Mouse (Mus musculus): ENCODE results near the gene Maea. TPM values are rescaled to one million over a fixed set of nuclear protein-coding genes. Genes with fewer than 3 reads are reported as not detected.

Gene Maea
- total RNA-seq, 2 experiments from 2014 or later = 57.8 to 62.5 TPM

Other genes with a start within 250 kb of the Maea start
- not detected for gene Slc5a1, start 231.3 kb upstream of the Maea start, total RNA-seq (2021)
- gene Spon2, start 117.1 kb upstream of the Maea start, total RNA-seq (2021) = 1 to 10 TPM; 1.2 to 2.0 TPM
- gene Ctbp1, start 60.5 kb upstream of the Maea start, total RNA-seq (2021) = 100 to 1,000 TPM; 202 to 219 TPM
- 1 to 10 TPM; 2.6 to 3.0 TPM for gene Uvssa, start 43.0 kb downstream of the Maea start, total RNA-seq (2021)
- gene Nkx1-1, start 98.5 kb downstream of the Maea start, total RNA-seq (2021) = not detected